Mouse (Mus musculus): ENCODE measurements at regions not wholly inside any gene's neighbourhood (a gene's known extent, or its start where the extent isn't known, plus 50 kb on each side); places are given as distances from the start of the nearest gene placed in this dataset.

DNA sequence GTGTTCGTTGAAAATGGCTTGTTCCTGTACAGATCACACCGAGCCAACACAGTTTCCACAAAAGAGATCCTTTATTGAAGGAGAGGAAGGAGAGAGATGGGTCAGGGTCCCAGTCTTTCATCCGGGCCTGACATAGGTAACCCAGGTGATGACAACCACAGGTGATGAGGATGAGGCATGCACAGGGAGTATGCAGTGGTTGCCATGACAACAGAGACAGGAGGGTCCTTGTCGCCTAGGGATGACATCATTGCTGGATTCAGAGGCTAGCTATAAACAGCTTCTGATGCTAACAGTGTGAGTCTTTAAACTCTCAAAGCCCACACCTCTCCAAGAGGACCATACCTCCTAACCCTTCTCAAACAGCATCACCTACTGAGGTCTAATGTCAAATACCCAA lies 327.0 kb upstream of the Prox1 start:
- no peak for DNase-seq

GRCm38 (mm10) chr1:190495741-190496520 lies 325.4 kb upstream of the Prox1 start:
- no peak for DNase-seq

- no peak for DNase-seq
Measured at GRCm38 (mm10) chr1:190486551-190487104, 316.1 kb upstream of the Prox1 start.

DNA sequence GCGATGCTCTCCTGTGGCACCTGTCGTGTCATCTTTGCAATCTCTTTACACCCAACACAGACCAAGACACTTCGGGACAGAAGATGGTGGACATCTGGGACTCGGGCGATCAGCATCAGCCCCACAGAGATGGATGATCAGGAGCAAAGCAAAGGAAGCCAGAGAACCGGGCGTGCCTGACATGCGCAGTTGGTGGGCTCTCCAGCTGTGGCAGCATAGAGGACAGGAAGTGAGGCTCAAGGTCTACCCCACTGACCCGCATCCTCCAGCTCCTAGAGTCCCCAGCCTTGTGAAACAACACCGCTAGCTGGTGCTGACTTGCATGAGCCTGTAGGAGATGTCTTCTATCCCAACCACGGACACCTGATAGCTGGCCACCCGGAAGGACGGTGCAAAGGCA lies 312.9 kb upstream of the Prox1 start:
- DNase-seq = no peak

DNA sequence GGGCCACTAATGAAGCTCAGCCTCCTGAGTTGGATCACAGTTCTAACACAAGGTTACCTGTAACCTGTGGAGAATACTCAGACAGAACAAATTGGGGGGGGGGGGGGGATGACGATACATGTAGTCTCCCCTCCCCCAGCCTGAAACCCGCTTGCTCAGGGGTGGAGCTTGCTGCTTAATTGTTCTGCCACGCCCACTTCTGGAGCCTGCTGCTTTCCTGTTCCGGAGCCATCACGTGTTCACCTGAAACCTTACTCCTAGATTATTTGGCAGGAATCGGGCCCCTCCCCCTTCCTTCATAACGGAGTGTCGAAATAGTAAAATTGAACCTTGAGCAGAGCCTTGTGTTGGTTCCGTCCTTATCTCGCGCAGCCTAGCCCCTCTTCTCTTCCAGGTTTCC lies 310.6 kb upstream of the Prox1 start:
- DNase-seq = no peak

- DNase-seq = no peak
Measured at GRCm38 (mm10) chr1:190480601-190481000, 310.1 kb upstream of the Prox1 start.

- no peak for DNase-seq
Measured at GRCm38 (mm10) chr1:190472761-190473160, 302.2 kb upstream of the Prox1 start.

DNA sequence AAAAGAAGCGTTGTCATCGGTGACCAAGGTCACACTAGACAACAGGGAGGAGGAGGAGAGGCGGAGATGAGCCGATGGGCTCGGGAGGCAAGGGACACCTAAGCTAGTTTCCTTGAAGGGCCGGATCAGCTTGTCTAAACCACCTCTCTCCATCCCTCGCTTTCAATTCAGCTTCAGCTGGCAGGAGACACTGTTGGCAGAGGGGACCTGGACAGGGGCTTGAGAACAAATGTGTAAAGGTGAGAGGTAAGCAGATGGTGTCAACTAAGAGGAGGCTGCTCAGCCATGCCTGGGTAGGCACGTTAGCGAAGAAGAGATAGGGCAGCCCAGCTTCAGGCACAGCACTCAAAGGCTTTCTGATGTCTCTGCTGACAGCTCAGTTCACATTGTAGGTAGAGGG lies 299.8 kb upstream of the Prox1 start:
- DNase-seq = no peak

GRCm38 (mm10) chr1:190457541-190458061 lies 287.1 kb upstream of the Prox1 start:
- DNase-seq = no peak

DNA sequence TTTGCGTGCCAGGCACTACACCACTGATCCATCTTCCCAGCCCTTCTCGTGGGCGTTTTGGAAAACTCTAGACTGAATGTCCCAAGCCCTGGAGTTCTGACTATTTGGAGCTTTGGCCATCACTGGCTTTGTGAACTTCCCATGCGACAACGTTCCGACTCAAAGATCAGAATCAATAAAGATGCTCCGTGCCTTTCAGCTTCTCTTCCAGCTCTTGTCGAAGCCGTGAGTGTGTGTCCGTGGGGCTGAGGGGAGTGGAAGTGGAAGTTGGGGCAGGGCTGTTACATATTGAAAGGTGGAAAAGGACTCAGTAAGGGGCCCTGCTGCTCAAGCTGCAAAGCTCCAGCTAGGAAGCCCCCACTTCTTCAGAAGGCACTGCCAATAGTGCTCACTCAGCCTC lies 283.0 kb upstream of the Prox1 start:
- DNase-seq = no peak

GRCm38 (mm10) chr1:190452115-190452842 lies 281.8 kb upstream of the Prox1 start:
- DNase-seq = no peak

GRCm38 (mm10) chr1:190448263-190448662 lies 277.7 kb upstream of the Prox1 start:
- no peak for DNase-seq

DNA sequence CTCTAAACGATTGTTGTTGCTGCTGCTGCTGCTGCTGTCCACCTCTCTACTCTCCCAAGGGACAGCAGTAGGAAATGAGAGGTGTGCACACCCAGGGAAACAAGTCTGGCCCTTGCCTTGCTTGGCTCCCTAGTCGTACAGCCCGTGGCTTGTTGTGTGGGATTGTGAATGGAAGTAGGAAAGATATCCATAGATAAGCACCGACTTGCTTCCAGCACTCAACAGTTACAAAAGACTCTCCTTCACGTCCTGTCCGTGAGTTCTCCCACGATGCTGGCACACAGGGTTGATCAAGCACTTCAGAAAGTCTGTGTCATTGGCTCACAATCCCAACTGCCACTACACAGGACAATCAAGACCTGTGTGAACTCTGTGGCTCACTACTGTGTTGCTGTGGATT lies 276.7 kb upstream of the Prox1 start:
- no peak for DNase-seq

- DNase-seq = no peak
Measured at GRCm38 (mm10) chr1:190446676-190447075, 276.2 kb upstream of the Prox1 start.

GRCm38 (mm10) chr1:190444366-190444765 lies 273.9 kb upstream of the Prox1 start:
- no peak for DNase-seq

DNA sequence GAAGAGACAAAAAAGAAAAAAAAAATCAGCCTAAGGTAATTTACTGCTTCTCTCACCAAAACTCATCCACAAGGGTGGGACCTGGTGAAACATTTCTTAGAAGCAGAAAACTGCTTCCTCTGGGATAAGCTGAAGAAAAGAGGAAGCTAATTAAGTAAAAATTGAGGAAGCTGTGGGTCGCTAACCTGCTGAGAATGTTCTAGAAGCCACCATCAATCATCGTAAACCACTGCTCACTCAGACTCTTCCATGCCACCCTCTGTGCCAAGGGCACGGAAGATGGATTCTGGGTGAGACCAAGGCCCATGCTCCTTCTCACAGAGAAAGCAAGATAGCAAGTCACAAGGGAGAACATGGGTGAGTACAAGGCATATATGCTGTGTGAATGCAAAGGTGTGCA lies 272.7 kb upstream of the Prox1 start:
- no peak for DNase-seq

DNA sequence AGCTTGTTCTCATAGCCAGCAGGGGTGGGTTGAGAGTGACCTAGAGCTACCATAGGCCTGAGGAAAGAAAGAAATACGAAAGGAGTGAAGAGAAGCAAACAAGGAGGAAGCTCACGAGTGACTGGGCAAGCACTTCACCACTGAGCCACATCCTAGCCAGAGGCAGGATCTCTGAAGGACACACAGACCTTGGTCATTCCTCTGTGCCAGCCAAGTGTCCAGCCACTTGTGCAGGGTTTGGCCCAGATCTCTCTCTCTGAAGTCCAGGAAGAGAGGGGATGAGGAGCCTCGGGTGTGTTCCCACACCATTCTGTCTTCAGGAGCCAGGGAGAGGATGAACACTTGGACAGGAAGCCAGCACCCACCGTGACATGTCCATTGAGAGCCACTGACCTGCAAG lies 271.7 kb upstream of the Prox1 start:
- DNase-seq = no peak

- no peak for DNase-seq
Measured at GRCm38 (mm10) chr1:190438789-190439188, 268.3 kb upstream of the Prox1 start.

- DNase-seq = peak; percentile 5
Measured at GRCm38 (mm10) chr1:190422874-190423273, 252.4 kb upstream of the Prox1 start.

GRCm38 (mm10) chr1:190419709-190420108 lies 249.2 kb upstream of the Prox1 start:
- peak; percentile 76 for DNase-seq

- peak; percentile 9 for DNase-seq
Measured at GRCm38 (mm10) chr1:190417326-190417725, 246.8 kb upstream of the Prox1 start.

DNA sequence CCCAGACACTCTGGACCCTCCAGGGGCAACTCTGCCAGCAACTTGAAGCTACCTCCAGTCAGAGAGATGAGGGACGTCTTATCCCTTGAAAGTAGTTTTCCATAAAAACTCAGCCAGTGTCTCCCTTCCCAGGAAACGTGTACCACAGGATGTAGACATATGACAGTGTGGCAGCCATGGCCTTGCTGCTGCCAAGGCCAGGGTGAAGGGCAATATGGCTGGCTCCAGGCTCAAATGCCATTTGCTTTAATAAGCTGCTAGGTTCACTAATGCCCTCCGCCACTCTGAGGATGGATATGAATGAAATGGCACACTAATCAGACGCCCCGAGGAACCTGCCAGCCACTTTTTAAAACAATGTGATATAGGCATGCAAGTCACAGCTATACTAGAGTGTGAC lies 241.2 kb upstream of the Prox1 start:
- no peak for DNase-seq

DNA sequence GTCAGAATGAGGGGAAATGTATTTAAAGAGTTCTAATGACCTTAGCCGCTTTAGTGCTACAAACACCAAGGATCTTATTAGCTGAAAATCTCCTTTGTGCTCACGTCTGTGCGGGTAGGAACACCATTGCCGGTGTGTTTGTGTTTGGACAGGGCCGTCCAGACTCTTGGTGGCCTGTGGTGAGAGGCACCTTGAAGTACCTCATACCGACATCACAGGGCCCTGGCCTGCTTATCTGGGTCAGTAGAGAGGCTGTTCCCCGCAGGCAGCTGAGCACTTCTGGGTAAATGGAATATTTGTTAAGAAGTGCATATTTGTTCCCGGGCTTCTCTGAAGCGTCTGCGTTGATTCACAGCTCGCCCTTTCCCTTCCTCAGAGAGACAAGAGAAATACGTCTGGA lies 232.8 kb upstream of the Prox1 start:
- peak; percentile 14 for DNase-seq

- DNase-seq = no peak
Measured at GRCm38 (mm10) chr1:190398308-190398707, 227.8 kb upstream of the Prox1 start.
